Mouse (Mus musculus) olfactory bulb, adult 2 months (tissue): ENCODE data around the gene Cpm.

Experiments used
- CTCF ChIP-seq: fragments of 200-500 bp; IDR thresholded peaks from 2 replicates; pipeline ENCODE4 v1.5.1; 2012; ENCODE audit warnings: low read depth, mild to moderate bottlenecking, low read length, moderate library complexity; ENCODE audit not compliant: insufficient read depth
- POLR2A ChIP-seq: fragments of 200-500 bp; IDR thresholded peaks from 2 replicates; pipeline ENCODE4 v1.6.1; 2012; ENCODE audit warnings: mild to moderate bottlenecking, low read depth, low read length, moderate library complexity; ENCODE audit not compliant: insufficient read depth

DNA sequence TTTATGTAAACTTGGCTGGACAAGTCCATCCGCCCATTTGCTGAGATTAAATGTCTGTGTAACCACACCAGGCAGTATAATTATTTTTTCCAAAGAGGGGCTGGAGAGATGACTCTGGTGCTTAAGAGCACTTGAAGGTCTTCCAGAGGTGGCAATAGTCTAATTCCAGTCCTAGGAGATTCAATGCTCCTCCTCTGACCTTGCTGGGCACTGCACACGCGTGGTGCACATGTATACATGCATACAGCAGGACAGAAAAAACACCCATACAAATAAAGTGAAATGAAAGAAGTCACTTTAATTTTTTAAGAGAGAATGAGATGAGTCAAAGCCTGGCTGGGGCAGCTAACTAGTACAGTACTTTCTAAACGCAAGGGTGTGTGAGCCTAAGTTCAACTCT is 70.6 kb downstream of the Cpm start:
- TF ChIP-seq POLR2A (no peak), CTCF (no peak)
